Mouse (Mus musculus): ENCODE results near the gene Capza1.

DNA sequence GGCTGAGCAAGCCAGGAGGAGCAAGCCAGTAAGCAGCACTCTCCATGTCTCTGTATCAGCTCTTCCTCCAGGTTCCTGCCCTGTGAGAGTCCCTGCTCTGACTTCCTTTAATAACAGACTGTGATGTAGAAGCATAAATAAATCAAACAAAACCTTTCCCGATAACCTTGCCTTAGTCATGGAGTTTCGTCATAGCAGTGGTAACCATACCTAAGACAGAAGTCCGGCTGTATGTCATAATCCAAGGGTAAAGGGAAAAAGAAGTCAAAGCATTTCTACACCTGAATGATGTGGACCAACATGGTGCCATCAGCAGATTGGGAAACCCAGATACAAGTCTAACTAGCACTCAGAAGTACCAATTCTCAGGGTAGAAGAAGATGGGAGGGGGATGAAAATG is 28.5 kb downstream of the Capza1 start:
- TF ChIP-seq EP300 (IDR thresholded peaks at IDR 0.05; ENCODE audit: insufficient read depth, low read depth, low read length) = no peak
- no peak for TF ChIP-seq POLR2A (IDR thresholded peaks at IDR 0.05; ENCODE audit: insufficient read depth, low read depth, low read length)
